Mouse (Mus musculus) cerebellum, postnatal 36 days (tissue): ENCODE results near the gene Faim2.
A peak's percentile ranks its signal among the peaks of the same experiment; 100 is the strongest.

ENCODE experiments used
- DNase-seq, 2 experiments: peaks; one replicate each; pipeline ENCODE4 v3.0.0; 2021 to 2022; ENCODE audit warnings: mixed read lengths in 2 of 2

The Faim2 gene

GRCm38 (mm10) chr15:99457606-99458401 is 70.2 kb downstream of the Faim2 start, which contains the start of gene Nckap5l:
Gene Nckap5l (minus strand): TSS chr15:99457748.
- DNase-seq: peak; percentile 82 to 86

GRCm38 (mm10) chr15:99456963-99457605 is 70.9 kb downstream of the Faim2 start:
- DNase-seq: peak; percentile 45 to 57

- DNase-seq: no peak
Observed at GRCm38 (mm10) chr15:99456338-99456962, 71.5 kb downstream of the Faim2 start.

GRCm38 (mm10) chr15:99455415-99455814 is 72.5 kb downstream of the Faim2 start:
- DNase-seq: no peak

- DNase-seq: no peak
Observed at GRCm38 (mm10) chr15:99454585-99455279, 73.2 kb downstream of the Faim2 start.

GRCm38 (mm10) chr15:99453153-99453900 is 74.6 kb downstream of the Faim2 start:
- DNase-seq: no peak

- DNase-seq: no peak
Observed at GRCm38 (mm10) chr15:99449751-99450280, 78.1 kb downstream of the Faim2 start.

- DNase-seq: peak; percentile 71
Observed at GRCm38 (mm10) chr15:99449131-99449750, 78.7 kb downstream of the Faim2 start.
